Mouse (Mus musculus) cortical plate, adult 2 months (tissue): ENCODE measurements around the gene Map3k5.

Experiments
- CTCF ChIP-seq: fragments of 200-500 bp; IDR thresholded peaks from 2 replicates; pipeline ENCODE4 v1.5.1; 2011; ENCODE audit warnings: mild to moderate bottlenecking, control low read depth, low read length; ENCODE audit not compliant: insufficient read depth; ENCODE audit errors: extremely low read depth
- POLR2A ChIP-seq: fragments of 200-500 bp; IDR thresholded peaks from 2 replicates; pipeline ENCODE4 v1.6.1; 2011; ENCODE audit warnings: mild to moderate bottlenecking, low read length, control low read depth; ENCODE audit not compliant: insufficient read depth; ENCODE audit errors: extremely low read depth

- TF ChIP-seq CTCF (no peak), POLR2A (no peak)
Measured at GRCm38 (mm10) chr10:19938738-19939137, 4.5 kb downstream of the Map3k5 start.
